Mouse (Mus musculus): Measurements from ENCODE around the gene Rbm12b1. TPM values are rescaled to one million over a fixed set of nuclear protein-coding genes. Genes with fewer than 3 reads are reported as not detected.
"Not testable (repeated sequence)": the region's sequence is repeated elsewhere in the genome, so short reads cannot be mapped to it uniquely, and the experiment has no call there.

Gene Rbm12b1
- 5.1 and 5.7 TPM in 2 replicates for polyA plus RNA-seq (2016; fragmentation: Nextera tagmentation; extraction: Ambion mirVana)

- Histone ChIP-seq H3K4me3 (peak within 1 kb of the TSS; percentile 53), H3K27ac (replicated peaks) (peak within 1 kb of the TSS; percentile 72)
- peak; percentile 80 for DNase-seq (ENCODE audit: low spot score)
- not testable (repeated sequence) for H3K9me3 ChIP-seq; H3K36me3 ChIP-seq (replicated peaks); H3K4me1 ChIP-seq; H3K27me3 ChIP-seq (replicated peaks; ENCODE audit: low read depth, poor library complexity, severe bottlenecking)
- 4% methylated on average over 25 of the region's 32 CpGs for whole genome bisulfite sequencing
Observed at GRCm38 (mm10) chr4:12140141-12140567, at the start of gene Rbm12b1. Gene Rbm12b1 (plus strand): TSS chr4:12140264.

- WGBS, result 19% methylated on average over 26 of the region's 40 CpGs
- Histone ChIP-seq H3K9me3 (peaks cover 11% of the 10 kb centered on the region), H3K4me3 (peak overlapping the region; percentile 51)
- not testable (repeated sequence) for H3K4me1 ChIP-seq; H3K27me3 ChIP-seq (replicated peaks; ENCODE audit: low read depth, poor library complexity, severe bottlenecking); H3K27ac ChIP-seq (replicated peaks); H3K36me3 ChIP-seq (replicated peaks)
- DNase-seq (ENCODE audit: low spot score), result peak; percentile 24
Observed at GRCm38 (mm10) chr4:12140592-12141062, 563 bp downstream of the Rbm12b1 start.

- not testable (repeated sequence) for H3K4me1 ChIP-seq; H3K27me3 ChIP-seq (replicated peaks; ENCODE audit: low read depth, poor library complexity, severe bottlenecking); DNase-seq (ENCODE audit: low spot score); H3K4me3 ChIP-seq; H3K27ac ChIP-seq (replicated peaks)
- 94% methylated on average over 7 of the region's 7 CpGs for WGBS
- Histone ChIP-seq H3K9me3 (peaks cover 15% of the 10 kb centered on the region), H3K36me3 (replicated peaks) (peaks cover 13% of the 10 kb centered on the region)
Observed at GRCm38 (mm10) chr4:12141516-12141915, 1.5 kb downstream of the Rbm12b1 start.

- Histone ChIP-seq H3K27me3 (replicated peaks; ENCODE audit: low read depth, poor library complexity, severe bottlenecking) (no peaks in the 10 kb centered on the region), H3K4me1 (no peaks in the 10 kb centered on the region), H3K9me3 (peaks cover 18% of the 10 kb centered on the region; the same call in 1 of the 2 replicates), H3K27ac (replicated peaks) (no peak overlapping the region), H3K36me3 (replicated peaks) (peaks cover 58% of the 10 kb centered on the region), H3K4me3 (no peak overlapping the region)
- no peak for DNase-seq (ENCODE audit: low spot score)
Observed at GRCm38 (mm10) chr4:12147660-12148059, 7.6 kb downstream of the Rbm12b1 start.

GRCm38 (mm10) chr4:12170986-12171317, 30.9 kb downstream of the Rbm12b1 start:
- 21% methylated on average over 9 of the region's 9 CpGs for WGBS
- DNase-seq (ENCODE audit: low spot score), result no peak
- no peaks in the 10 kb centered on the region for H3K9me3 ChIP-seq
- peaks cover 8% of the 10 kb centered on the region; the same call in 1 of the 2 replicates for H3K4me1 ChIP-seq
- no peaks in the 10 kb centered on the region for H3K27me3 ChIP-seq (replicated peaks; ENCODE audit: low read depth, poor library complexity, severe bottlenecking)
- peak overlapping the region; percentile 98 for H3K27ac ChIP-seq (replicated peaks)
- H3K4me3 ChIP-seq, result peak overlapping the region; percentile 79
- H3K36me3 ChIP-seq (replicated peaks), result peaks cover 25% of the 10 kb centered on the region

- Histone ChIP-seq H3K27ac (replicated peaks) (peak within 1 kb of the TSS; percentile 98), H3K27me3 (replicated peaks; ENCODE audit: low read depth, poor library complexity, severe bottlenecking) (no peaks in the 10 kb centered on the region), H3K9me3 (no peaks in the 10 kb centered on the region), H3K36me3 (replicated peaks) (peaks cover 19% of the 10 kb centered on the region), H3K4me3 (peak within 1 kb of the TSS; percentile 79), H3K4me1 (peaks cover 8% of the 10 kb centered on the region; the same call in 1 of the 2 replicates)
- peak; percentile 85 for DNase-seq (ENCODE audit: low spot score)
- WGBS, result under 1% methylated on average over 74 of the region's 74 CpGs
Observed at GRCm38 (mm10) chr4:12171318-12172091, 31.4 kb downstream of the Rbm12b1 start, which contains the start of gene Fam92a. Gene Fam92a (minus strand): TSS chr4:12172015.

GRCm38 (mm10) chr4:12178992-12179391, 38.9 kb downstream of the Rbm12b1 start:
- H3K27ac ChIP-seq (replicated peaks), result no peak overlapping the region
- H3K9me3 ChIP-seq, result no peaks in the 10 kb centered on the region
- no peaks in the 10 kb centered on the region for H3K4me1 ChIP-seq
- no peaks in the 10 kb centered on the region for H3K36me3 ChIP-seq (replicated peaks)
- no peak for DNase-seq (ENCODE audit: low spot score)
- H3K27me3 ChIP-seq (replicated peaks; ENCODE audit: low read depth, poor library complexity, severe bottlenecking), result no peaks in the 10 kb centered on the region
- 90% methylated on average over 10 of the region's 10 CpGs for WGBS
- no peak overlapping the region for H3K4me3 ChIP-seq

Other genes with a start within 250 kb of the Rbm12b1 start
- gene Gm10604, start 159.0 kb upstream of the Rbm12b1 start, polyA plus RNA-seq (2016; fragmentation: Nextera tagmentation; extraction: Ambion mirVana), result 0.46 and 0.47 TPM in 2 replicates
- gene Rbm12b2, start 50.8 kb upstream of the Rbm12b1 start, polyA plus RNA-seq (2016; fragmentation: Nextera tagmentation; extraction: Ambion mirVana), result 13.4 and 15.0 TPM in 2 replicates
- 84.5 and 85.9 TPM in 2 replicates for gene Fam92a, start 31.8 kb downstream of the Rbm12b1 start, polyA plus RNA-seq (2016; fragmentation: Nextera tagmentation; extraction: Ambion mirVana)

All from embryonic facial prominence, embryonic 10.5 days (tissue).